Mouse (Mus musculus) kidney, postnatal 14 days (tissue): Measurements from ENCODE around the gene Med10.

Experiments
- DNase-seq: peaks from one replicate; pipeline ENCODE4 v3.0.0; 2022; ENCODE audit warnings: mixed read lengths

The Med10 gene

GRCm38 (mm10) chr13:69802095-69802494, at the start of gene Med10:
Gene Med10, plus strand, starts transcription at chr13:69802395.
- no peak for DNase-seq

GRCm38 (mm10) chr13:69752875-69753274, 49.3 kb upstream of the Med10 start:
- DNase-seq: no peak

GRCm38 (mm10) chr13:69758979-69759378, 43.2 kb upstream of the Med10 start:
- DNase-seq: no peak

- DNase-seq: no peak
These were observed 40.8 kb upstream of the Med10 start for GRCm38 (mm10) chr13:69761393-69761792.

- DNase-seq: no peak
These were observed 37.5 kb upstream of the Med10 start for GRCm38 (mm10) chr13:69764646-69765045.

GRCm38 (mm10) chr13:69768152-69768551, 34.0 kb upstream of the Med10 start:
- no peak for DNase-seq

- DNase-seq: no peak
These were observed 31.4 kb upstream of the Med10 start for GRCm38 (mm10) chr13:69770538-69771456.

GRCm38 (mm10) chr13:69772358-69772757, 29.8 kb upstream of the Med10 start:
- DNase-seq: no peak

- no peak for DNase-seq
These were observed 24.0 kb upstream of the Med10 start for GRCm38 (mm10) chr13:69778221-69778620.

- no peak for DNase-seq
These were observed 13.5 kb upstream of the Med10 start for GRCm38 (mm10) chr13:69788704-69789103.

GRCm38 (mm10) chr13:69791814-69792213, 10.4 kb upstream of the Med10 start:
- DNase-seq: no peak

GRCm38 (mm10) chr13:69792541-69793009, 9.6 kb upstream of the Med10 start:
- DNase-seq: no peak

- peak; percentile 4 for DNase-seq
These were observed 7.4 kb upstream of the Med10 start for GRCm38 (mm10) chr13:69794808-69795207.

GRCm38 (mm10) chr13:69809681-69810611, 7.8 kb downstream of the Med10 start:
- peak; percentile 94 for DNase-seq

- no peak for DNase-seq
These were observed 8.9 kb downstream of the Med10 start for GRCm38 (mm10) chr13:69810936-69811680.

- DNase-seq: no peak
These were observed 11.7 kb downstream of the Med10 start for GRCm38 (mm10) chr13:69813870-69814269.

GRCm38 (mm10) chr13:69818306-69818705, 16.1 kb downstream of the Med10 start:
- DNase-seq: no peak

- DNase-seq: no peak
These were observed 19.1 kb downstream of the Med10 start for GRCm38 (mm10) chr13:69821169-69821822.

GRCm38 (mm10) chr13:69823920-69824637, 21.9 kb downstream of the Med10 start:
- DNase-seq: no peak

GRCm38 (mm10) chr13:69825396-69826095, 23.4 kb downstream of the Med10 start:
- DNase-seq: no peak

- DNase-seq: no peak
These were observed 28.4 kb downstream of the Med10 start for GRCm38 (mm10) chr13:69830606-69831005.
